Mouse (Mus musculus): ENCODE measurements around the gene Kdm3a. TPM values are rescaled to one million over a fixed set of nuclear protein-coding genes. Genes with fewer than 3 reads are reported as not detected.

The Kdm3a gene
- 14.1 and 14.2 TPM in 2 replicates for polyA plus RNA-seq (2015; fragmentation: Nextera tagmentation; extraction: Ambion mirVana)

DNA sequence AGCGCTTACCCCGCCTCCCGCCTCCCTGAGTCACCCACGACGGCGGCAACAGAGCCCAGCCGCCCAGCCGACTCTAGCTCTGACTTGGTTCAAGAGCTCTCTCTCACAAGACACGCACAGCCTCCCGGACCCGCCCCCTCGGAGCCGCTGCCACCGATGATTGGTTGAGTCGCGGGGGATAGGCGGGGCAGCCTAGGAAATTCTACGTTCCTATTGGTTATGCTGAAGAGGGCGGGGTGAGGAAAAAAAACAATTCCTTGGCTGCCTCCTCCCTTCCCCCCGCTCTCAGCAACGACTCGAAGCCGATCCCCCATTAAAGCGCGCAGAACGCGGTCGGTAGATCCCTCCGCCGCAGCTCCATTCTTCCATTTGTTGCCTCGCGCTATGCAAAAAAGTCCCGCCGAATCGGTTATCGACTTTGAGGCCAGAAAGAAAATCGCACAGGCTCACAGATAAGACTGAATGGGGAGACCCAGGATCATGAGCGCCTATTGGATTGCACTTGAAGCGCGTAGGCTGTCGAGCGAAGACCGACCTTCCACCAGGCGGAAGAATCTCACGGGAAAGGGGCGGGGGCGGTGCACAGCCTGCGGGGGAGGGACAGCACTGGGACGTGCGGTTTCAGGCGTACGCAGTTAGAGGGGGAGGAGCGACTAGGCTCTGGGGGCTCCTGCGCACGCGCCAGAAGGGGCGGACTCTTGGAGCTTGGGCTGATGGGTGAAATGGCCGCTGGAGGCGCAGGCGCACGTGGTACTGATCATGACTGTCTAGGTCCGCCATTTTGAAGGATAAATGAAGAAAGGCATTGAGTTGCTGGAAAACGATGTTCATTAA is at the start of gene Kdm3a:
Gene Kdm3a (minus strand): TSS at position 162 of the 834 bp plus-strand sequence.
- Histone ChIP-seq H3K27ac (replicated peaks) (peak within 1 kb of the TSS; percentile 99), H3K27me3 (ENCODE audit: control insufficient read depth, insufficient read depth, low read length) (no peaks in the 10 kb centered on the region), H3K4me3 (ENCODE audit: low read depth, low read length) (peak within 1 kb of the TSS; percentile 82), H3K9ac (ENCODE audit: low read length) (peak within 1 kb of the TSS; percentile 88), H3K9me3 (ENCODE audit: control insufficient read depth, low read length) (no peaks in the 10 kb centered on the region), H3K4me1 (replicated peaks; ENCODE audit: control insufficient read depth, insufficient read depth) (peaks cover 8% of the 10 kb centered on the region), H3K4me2 (replicated peaks; ENCODE audit: low read depth) (peak within 1 kb of the TSS; percentile 61), H3K36me3 (ENCODE audit: control insufficient read depth, insufficient read depth, low read length) (no peaks in the 10 kb centered on the region)
- TF ChIP-seq EP300 (optimal IDR thresholded peaks at IDR 0.05): peak; percentile 84
- TF ChIP-seq CTCF (IDR thresholded peaks at IDR 0.05; ENCODE audit: low read depth): peak; percentile 71
- ATAC-seq (ENCODE audit: low FRiP score, low TSS enrichment): peak; percentile 98
- WGBS: under 1% methylated on average over 57 of the region's 63 CpGs
- peak; percentile 99 for DNase-seq (ENCODE audit: low spot score)

- WGBS: 68% methylated on average over 7 of the region's 7 CpGs
- no peaks in the 10 kb centered on the region for H3K36me3 ChIP-seq (ENCODE audit: control insufficient read depth, insufficient read depth, low read length)
- no peaks in the 10 kb centered on the region for H3K9me3 ChIP-seq (ENCODE audit: control insufficient read depth, low read length)
- H3K4me3 ChIP-seq (ENCODE audit: low read depth, low read length): no peak overlapping the region
- DNase-seq (ENCODE audit: low spot score) (no peak), ATAC-seq (ENCODE audit: low FRiP score, low TSS enrichment) (no peak)
- H3K4me1 ChIP-seq (replicated peaks; ENCODE audit: control insufficient read depth, insufficient read depth): no peaks in the 10 kb centered on the region
- H3K27ac ChIP-seq (replicated peaks): no peak overlapping the region
- TF ChIP-seq CTCF (IDR thresholded peaks at IDR 0.05; ENCODE audit: low read depth): peak; percentile 56
- no peak for TF ChIP-seq EP300 (optimal IDR thresholded peaks at IDR 0.05)
- no peaks in the 10 kb centered on the region for H3K27me3 ChIP-seq (ENCODE audit: control insufficient read depth, insufficient read depth, low read length)
- H3K4me2 ChIP-seq (replicated peaks; ENCODE audit: low read depth): no peak overlapping the region
- no peak overlapping the region for H3K9ac ChIP-seq (ENCODE audit: low read length)
Observed at GRCm38 (mm10) chr6:71678891-71679290, 46.1 kb upstream of the Kdm3a start.

DNA sequence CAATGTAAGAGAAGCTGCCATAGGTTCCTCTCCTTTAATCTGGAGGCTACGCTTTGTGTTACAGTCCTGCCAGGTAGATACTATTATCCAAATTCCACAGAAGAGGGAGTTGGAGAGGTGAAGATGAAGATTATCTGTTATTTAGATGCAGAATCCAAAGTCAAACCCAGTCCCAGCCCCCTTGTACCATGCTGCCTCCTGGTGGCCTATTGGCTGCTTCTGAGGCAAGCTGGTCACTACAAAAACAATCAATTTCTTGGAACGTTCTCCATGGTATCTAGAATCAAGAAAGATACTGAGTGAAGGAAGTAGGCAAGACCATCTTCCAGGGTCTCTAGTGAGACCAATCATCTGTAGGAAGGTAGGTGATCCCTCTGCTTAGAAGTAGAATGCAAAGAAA is 40.4 kb upstream of the Kdm3a start:
- Histone ChIP-seq H3K27ac (replicated peaks) (no peak overlapping the region), H3K4me3 (ENCODE audit: low read depth, low read length) (no peak overlapping the region), H3K9me3 (ENCODE audit: control insufficient read depth, low read length) (no peaks in the 10 kb centered on the region), H3K4me1 (replicated peaks; ENCODE audit: control insufficient read depth, insufficient read depth) (no peaks in the 10 kb centered on the region), H3K27me3 (ENCODE audit: control insufficient read depth, insufficient read depth, low read length) (no peaks in the 10 kb centered on the region), H3K36me3 (ENCODE audit: control insufficient read depth, insufficient read depth, low read length) (no peaks in the 10 kb centered on the region), H3K9ac (ENCODE audit: low read length) (no peak overlapping the region), H3K4me2 (replicated peaks; ENCODE audit: low read depth) (no peak overlapping the region)
- 59% methylated on average over 2 of the region's 2 CpGs for WGBS
- DNase-seq (ENCODE audit: low spot score) (peak; percentile 38), ATAC-seq (ENCODE audit: low FRiP score, low TSS enrichment) (no peak)
- peak; percentile 71 for TF ChIP-seq CTCF (IDR thresholded peaks at IDR 0.05; ENCODE audit: low read depth)
- no peak for TF ChIP-seq EP300 (optimal IDR thresholded peaks at IDR 0.05)

DNA sequence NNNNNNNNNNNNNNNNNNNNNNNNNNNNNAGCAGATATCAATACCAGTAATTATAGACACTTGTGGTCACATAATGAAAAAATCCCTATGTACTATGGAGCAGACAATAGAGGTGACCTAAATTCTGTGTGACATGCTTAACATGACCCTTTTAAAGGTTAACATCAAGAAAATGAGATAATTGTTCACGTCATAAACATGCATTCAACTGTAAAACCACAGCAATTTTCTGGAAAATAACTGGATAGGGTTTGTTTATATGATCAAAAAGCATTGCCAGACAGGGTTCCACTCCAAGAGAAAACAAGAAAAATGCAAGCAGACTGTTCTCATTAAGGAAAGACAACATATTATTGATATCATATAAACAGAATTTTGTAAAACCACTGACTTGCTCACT is 31.7 kb upstream of the Kdm3a start:
- no peaks in the 10 kb centered on the region for H3K27me3 ChIP-seq (ENCODE audit: control insufficient read depth, insufficient read depth, low read length)
- 62% methylated on average over 1 of the region's 1 CpGs for WGBS
- no peak for ATAC-seq (ENCODE audit: low FRiP score, low TSS enrichment)

DNA sequence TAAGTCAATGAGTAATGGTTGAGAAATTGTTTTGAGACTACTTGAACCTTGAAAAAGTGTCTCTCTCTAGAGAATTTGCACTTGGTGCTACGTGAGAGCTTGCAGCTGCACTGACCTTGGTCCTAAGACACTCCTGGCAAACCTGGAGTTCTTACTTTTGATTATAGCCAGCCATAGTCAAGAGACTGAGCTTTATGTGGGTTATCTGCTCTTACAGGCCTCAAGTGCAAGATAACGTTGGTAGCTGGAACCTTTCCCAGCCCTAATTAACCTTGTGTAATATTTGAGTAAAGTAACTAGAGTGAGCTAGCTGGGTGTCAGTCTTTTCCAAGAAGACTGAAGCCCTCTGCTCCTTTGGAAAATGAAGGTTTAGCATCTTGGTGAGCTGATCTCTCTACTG is 25.5 kb upstream of the Kdm3a start:
- WGBS: 41% methylated on average over 2 of the region's 2 CpGs
- Histone ChIP-seq H3K27ac (replicated peaks) (no peak overlapping the region), H3K4me2 (replicated peaks; ENCODE audit: low read depth) (no peak overlapping the region), H3K4me3 (ENCODE audit: low read depth, low read length) (no peak overlapping the region), H3K36me3 (ENCODE audit: control insufficient read depth, insufficient read depth, low read length) (no peaks in the 10 kb centered on the region), H3K27me3 (ENCODE audit: control insufficient read depth, insufficient read depth, low read length) (no peaks in the 10 kb centered on the region), H3K4me1 (replicated peaks; ENCODE audit: control insufficient read depth, insufficient read depth) (0 out of 2 replicates have a peak, but pooled peaks cover 4% of the 10 kb centered on the region), H3K9me3 (ENCODE audit: control insufficient read depth, low read length) (no peaks in the 10 kb centered on the region), H3K9ac (ENCODE audit: low read length) (no peak overlapping the region)
- ATAC-seq (ENCODE audit: low FRiP score, low TSS enrichment): peak; percentile 38; the same call in 1 of the 2 replicates
- TF ChIP-seq EP300 (optimal IDR thresholded peaks at IDR 0.05) (no peak), CTCF (IDR thresholded peaks at IDR 0.05; ENCODE audit: low read depth) (no peak)
- peak; percentile 30 for DNase-seq (ENCODE audit: low spot score)

More for the DNA sequence above, 31.7 kb upstream of the Kdm3a start:
- Histone ChIP-seq H3K36me3 (ENCODE audit: control insufficient read depth, insufficient read depth, low read length) (no peaks in the 10 kb centered on the region), H3K27ac (replicated peaks) (no peak overlapping the region), H3K9ac (ENCODE audit: low read length) (no peak overlapping the region), H3K9me3 (ENCODE audit: control insufficient read depth, low read length) (no peaks in the 10 kb centered on the region), H3K4me3 (ENCODE audit: low read depth, low read length) (no peak overlapping the region), H3K4me2 (replicated peaks; ENCODE audit: low read depth) (no peak overlapping the region), H3K4me1 (replicated peaks; ENCODE audit: control insufficient read depth, insufficient read depth) (no peaks in the 10 kb centered on the region)
- TF ChIP-seq CTCF (IDR thresholded peaks at IDR 0.05; ENCODE audit: low read depth): no peak
- no peak for TF ChIP-seq EP300 (optimal IDR thresholded peaks at IDR 0.05)
- DNase-seq (ENCODE audit: low spot score): no peak

DNA sequence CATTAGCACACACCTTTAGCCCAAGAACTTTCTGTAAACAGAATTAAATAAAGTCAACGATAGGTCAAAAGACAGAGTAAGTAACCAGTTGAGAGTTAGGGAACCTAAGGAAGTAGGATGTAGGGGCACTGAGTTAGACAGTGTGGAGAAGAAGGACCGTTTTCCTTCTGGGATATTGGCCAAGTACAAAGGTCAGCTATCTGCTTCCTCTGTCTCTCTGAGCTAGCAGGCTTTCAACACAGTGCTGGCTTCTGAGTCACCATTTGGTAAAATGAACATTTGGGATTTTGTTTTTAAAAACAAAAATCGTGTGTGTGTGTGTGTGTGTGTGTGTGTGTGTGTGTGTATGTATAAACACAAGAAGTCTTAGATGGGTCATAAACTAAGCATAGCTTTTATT is 23.0 kb upstream of the Kdm3a start:
- no peak overlapping the region for H3K4me3 ChIP-seq (ENCODE audit: low read depth, low read length)
- no peaks in the 10 kb centered on the region for H3K27me3 ChIP-seq (ENCODE audit: control insufficient read depth, insufficient read depth, low read length)
- H3K27ac ChIP-seq (replicated peaks): no peak overlapping the region
- no peaks in the 10 kb centered on the region for H3K9me3 ChIP-seq (ENCODE audit: control insufficient read depth, low read length)
- H3K4me1 ChIP-seq (replicated peaks; ENCODE audit: control insufficient read depth, insufficient read depth): 0 out of 2 replicates have a peak, but pooled peaks cover 4% of the 10 kb centered on the region
- TF ChIP-seq CTCF (IDR thresholded peaks at IDR 0.05; ENCODE audit: low read depth) (no peak), EP300 (optimal IDR thresholded peaks at IDR 0.05) (no peak)
- DNase-seq (ENCODE audit: low spot score) (no peak), ATAC-seq (ENCODE audit: low FRiP score, low TSS enrichment) (0 out of 2 replicates have a peak, but pooled peaks have one; percentile 29)
- H3K36me3 ChIP-seq (ENCODE audit: control insufficient read depth, insufficient read depth, low read length): no peaks in the 10 kb centered on the region
- no peak overlapping the region for H3K9ac ChIP-seq (ENCODE audit: low read length)
- H3K4me2 ChIP-seq (replicated peaks; ENCODE audit: low read depth): no peak overlapping the region
- 22% methylated on average over 3 of the region's 3 CpGs for WGBS

All from stomach, postnatal 0 days (tissue).